Mouse (Mus musculus): ENCODE data around the gene Adam6b. TPM values are rescaled to one million over a fixed set of nuclear protein-coding genes. Genes with fewer than 3 reads are reported as not detected.
"Not testable (repeated sequence)": the region's sequence is repeated elsewhere in the genome, so short reads cannot be mapped to it uniquely, and the experiment has no call there.

The Adam6b gene
- not detected in 2 replicates for polyA plus RNA-seq (2015; fragmentation: Nextera tagmentation; extraction: Ambion mirVana)

GRCm38 (mm10) chr12:113489211-113489610, at the start of gene Adam6b:
Gene Adam6b (plus strand): TSS chr12:113489511.
- not testable (repeated sequence) for H3K9me3 ChIP-seq (ENCODE audit: control insufficient read depth, low read length); H3K27ac ChIP-seq (ENCODE audit: low read depth, low read length); ATAC-seq; H3K4me3 ChIP-seq (ENCODE audit: low read length); H3K27me3 ChIP-seq (replicated peaks; ENCODE audit: control insufficient read depth, insufficient read depth, low read length); H3K4me1 ChIP-seq (ENCODE audit: control insufficient read depth, insufficient read depth, low read depth, low read length); H3K4me2 ChIP-seq (ENCODE audit: low read length); H3K9ac ChIP-seq (ENCODE audit: low read depth, low read length); H3K36me3 ChIP-seq (ENCODE audit: control insufficient read depth, insufficient read depth, low read length)
- WGBS: 100% methylated on average over 1 of the region's 1 CpGs

GRCm38 (mm10) chr12:113446061-113446460, 43.2 kb upstream of the Adam6b start:
- WGBS: 96% methylated on average over 1 of the region's 1 CpGs
- H3K9ac ChIP-seq (ENCODE audit: low read depth, low read length): no peak overlapping the region

GRCm38 (mm10) chr12:113476164-113476563, 13.1 kb upstream of the Adam6b start:
- Histone ChIP-seq H3K9me3 (ENCODE audit: control insufficient read depth, low read length) (0 out of 2 replicates have a peak, but pooled peaks cover 3% of the 10 kb centered on the region), H3K27me3 (replicated peaks; ENCODE audit: control insufficient read depth, insufficient read depth, low read length) (no peaks in the 10 kb centered on the region), H3K36me3 (ENCODE audit: control insufficient read depth, insufficient read depth, low read length) (no peaks in the 10 kb centered on the region), H3K4me3 (ENCODE audit: low read length) (no peak overlapping the region), H3K9ac (ENCODE audit: low read depth, low read length) (no peak overlapping the region), H3K4me1 (ENCODE audit: control insufficient read depth, insufficient read depth, low read depth, low read length) (no peaks in the 10 kb centered on the region), H3K27ac (ENCODE audit: low read depth, low read length) (no peak overlapping the region), H3K4me2 (ENCODE audit: low read length) (no peak overlapping the region)
- no peak for ATAC-seq
- WGBS: 83% methylated on average over 2 of the region's 2 CpGs

More at GRCm38 (mm10) chr12:113446061-113446460, 43.2 kb upstream of the Adam6b start:
- H3K27ac ChIP-seq (ENCODE audit: low read depth, low read length): no peak overlapping the region
- H3K4me1 ChIP-seq (ENCODE audit: control insufficient read depth, insufficient read depth, low read depth, low read length): no peaks in the 10 kb centered on the region
- H3K27me3 ChIP-seq (replicated peaks; ENCODE audit: control insufficient read depth, insufficient read depth, low read length): no peaks in the 10 kb centered on the region
- H3K36me3 ChIP-seq (ENCODE audit: control insufficient read depth, insufficient read depth, low read length): no peaks in the 10 kb centered on the region
- H3K9me3 ChIP-seq (ENCODE audit: control insufficient read depth, low read length): no peaks in the 10 kb centered on the region
- no peak overlapping the region for H3K4me3 ChIP-seq (ENCODE audit: low read length)
- no peak overlapping the region for H3K4me2 ChIP-seq (ENCODE audit: low read length)
- ATAC-seq: no peak

- no peak overlapping the region for H3K4me2 ChIP-seq (ENCODE audit: low read length)
- no peaks in the 10 kb centered on the region for H3K36me3 ChIP-seq (ENCODE audit: control insufficient read depth, insufficient read depth, low read length)
- H3K27me3 ChIP-seq (replicated peaks; ENCODE audit: control insufficient read depth, insufficient read depth, low read length): no peaks in the 10 kb centered on the region
- H3K4me1 ChIP-seq (ENCODE audit: control insufficient read depth, insufficient read depth, low read depth, low read length): no peaks in the 10 kb centered on the region
- no peak overlapping the region for H3K27ac ChIP-seq (ENCODE audit: low read depth, low read length)
- WGBS: 75% methylated on average over 2 of the region's 2 CpGs
- no peaks in the 10 kb centered on the region for H3K9me3 ChIP-seq (ENCODE audit: control insufficient read depth, low read length)
- no peak overlapping the region for H3K9ac ChIP-seq (ENCODE audit: low read depth, low read length)
- H3K4me3 ChIP-seq (ENCODE audit: low read length): no peak overlapping the region
- no peak for ATAC-seq
Measured at GRCm38 (mm10) chr12:113482147-113482546, 7.2 kb upstream of the Adam6b start.

DNA sequence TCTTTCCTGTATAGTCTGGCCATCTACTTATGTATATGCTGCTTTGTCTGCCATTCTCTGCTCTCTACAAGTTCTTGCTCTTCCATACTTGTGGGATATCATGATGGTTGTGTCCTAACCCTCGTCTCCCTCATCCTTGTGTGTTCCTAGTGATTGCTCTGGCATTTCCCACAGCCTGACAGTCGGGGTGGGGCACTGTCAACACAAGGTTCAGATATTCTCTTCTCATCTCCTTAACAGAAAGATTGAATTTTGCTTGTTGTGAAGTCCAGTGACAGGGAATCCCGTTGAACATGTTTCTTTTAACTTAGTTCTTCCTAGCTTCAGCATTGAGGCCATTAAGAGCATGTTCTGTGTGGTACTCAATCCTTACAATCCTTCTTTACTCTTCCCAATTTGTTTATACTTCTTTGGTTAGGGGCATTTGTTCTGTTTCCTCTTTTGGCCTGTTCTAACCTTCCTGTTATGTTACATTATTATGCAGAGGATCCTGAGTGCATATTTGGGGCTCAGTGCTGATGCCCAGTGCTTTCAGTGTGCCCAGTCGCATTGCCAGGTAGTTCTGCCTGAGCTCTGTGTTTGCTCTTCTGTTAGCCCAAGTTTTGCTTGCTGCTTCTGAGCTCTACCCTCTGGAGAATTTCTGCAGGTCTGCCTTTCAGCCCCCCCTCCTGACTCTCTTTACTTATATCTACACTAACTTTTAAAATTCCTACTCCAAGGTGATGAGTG, 6.5 kb upstream of the Adam6b start:
- no peaks in the 10 kb centered on the region for H3K4me1 ChIP-seq (ENCODE audit: control insufficient read depth, insufficient read depth, low read depth, low read length)
- 57% methylated on average over 4 of the region's 4 CpGs for WGBS
- no peak for ATAC-seq
- H3K27me3 ChIP-seq (replicated peaks; ENCODE audit: control insufficient read depth, insufficient read depth, low read length): no peaks in the 10 kb centered on the region
- no peaks in the 10 kb centered on the region for H3K9me3 ChIP-seq (ENCODE audit: control insufficient read depth, low read length)
- no peaks in the 10 kb centered on the region for H3K36me3 ChIP-seq (ENCODE audit: control insufficient read depth, insufficient read depth, low read length)
- no peak overlapping the region for H3K4me3 ChIP-seq (ENCODE audit: low read length)
- H3K9ac ChIP-seq (ENCODE audit: low read depth, low read length): no peak overlapping the region
- H3K27ac ChIP-seq (ENCODE audit: low read depth, low read length): no peak overlapping the region
- no peak overlapping the region for H3K4me2 ChIP-seq (ENCODE audit: low read length)

- H3K27ac ChIP-seq (ENCODE audit: low read depth, low read length): no peak overlapping the region
- no peaks in the 10 kb centered on the region for H3K9me3 ChIP-seq (ENCODE audit: control insufficient read depth, low read length)
- no peak for ATAC-seq
- no peaks in the 10 kb centered on the region for H3K27me3 ChIP-seq (replicated peaks; ENCODE audit: control insufficient read depth, insufficient read depth, low read length)
- no peak overlapping the region for H3K4me2 ChIP-seq (ENCODE audit: low read length)
- no peak overlapping the region for H3K4me3 ChIP-seq (ENCODE audit: low read length)
- no peak overlapping the region for H3K9ac ChIP-seq (ENCODE audit: low read depth, low read length)
- no peaks in the 10 kb centered on the region for H3K4me1 ChIP-seq (ENCODE audit: control insufficient read depth, insufficient read depth, low read depth, low read length)
- WGBS: 88% methylated on average over 2 of the region's 2 CpGs
- no peaks in the 10 kb centered on the region for H3K36me3 ChIP-seq (ENCODE audit: control insufficient read depth, insufficient read depth, low read length)
Measured at GRCm38 (mm10) chr12:113483492-113484162, 5.7 kb upstream of the Adam6b start.

- Histone ChIP-seq H3K4me3 (ENCODE audit: low read length) (no peak overlapping the region), H3K27ac (ENCODE audit: low read depth, low read length) (no peak overlapping the region), H3K9me3 (ENCODE audit: control insufficient read depth, low read length) (no peaks in the 10 kb centered on the region), H3K4me2 (ENCODE audit: low read length) (no peak overlapping the region), H3K27me3 (replicated peaks; ENCODE audit: control insufficient read depth, insufficient read depth, low read length) (no peaks in the 10 kb centered on the region), H3K4me1 (ENCODE audit: control insufficient read depth, insufficient read depth, low read depth, low read length) (no peaks in the 10 kb centered on the region), H3K9ac (ENCODE audit: low read depth, low read length) (no peak overlapping the region), H3K36me3 (ENCODE audit: control insufficient read depth, insufficient read depth, low read length) (no peaks in the 10 kb centered on the region)
- ATAC-seq: no peak
- WGBS: 36% methylated on average over 2 of the region's 2 CpGs
Measured at GRCm38 (mm10) chr12:113484971-113485485, 4.3 kb upstream of the Adam6b start.

DNA sequence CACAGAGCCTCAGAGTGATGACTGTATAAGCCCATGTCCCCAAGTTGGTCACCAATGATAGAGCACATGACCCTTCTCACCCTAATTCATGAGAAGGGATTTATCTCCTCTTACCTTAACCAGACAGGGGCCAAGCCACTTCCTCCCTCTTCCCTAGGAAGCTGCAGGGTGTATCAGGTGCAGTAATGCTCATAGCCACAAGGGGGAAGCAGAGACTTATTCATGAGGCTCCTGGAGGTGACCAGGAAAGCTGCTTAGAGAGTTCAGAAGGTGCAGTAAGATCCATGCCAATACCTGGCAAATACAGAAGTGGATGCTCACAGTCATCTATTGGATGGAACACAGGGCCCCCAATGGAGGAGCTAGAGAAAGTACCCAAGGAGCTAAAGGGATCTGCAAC, 1.6 kb upstream of the Adam6b start:
- ATAC-seq; H3K9me3 ChIP-seq (ENCODE audit: control insufficient read depth, low read length); H3K4me1 ChIP-seq (ENCODE audit: control insufficient read depth, insufficient read depth, low read depth, low read length); H3K27ac ChIP-seq (ENCODE audit: low read depth, low read length); H3K4me3 ChIP-seq (ENCODE audit: low read length); H3K9ac ChIP-seq (ENCODE audit: low read depth, low read length); H3K36me3 ChIP-seq (ENCODE audit: control insufficient read depth, insufficient read depth, low read length); H3K4me2 ChIP-seq (ENCODE audit: low read length); H3K27me3 ChIP-seq (replicated peaks; ENCODE audit: control insufficient read depth, insufficient read depth, low read length): not testable (repeated sequence)

DNA sequence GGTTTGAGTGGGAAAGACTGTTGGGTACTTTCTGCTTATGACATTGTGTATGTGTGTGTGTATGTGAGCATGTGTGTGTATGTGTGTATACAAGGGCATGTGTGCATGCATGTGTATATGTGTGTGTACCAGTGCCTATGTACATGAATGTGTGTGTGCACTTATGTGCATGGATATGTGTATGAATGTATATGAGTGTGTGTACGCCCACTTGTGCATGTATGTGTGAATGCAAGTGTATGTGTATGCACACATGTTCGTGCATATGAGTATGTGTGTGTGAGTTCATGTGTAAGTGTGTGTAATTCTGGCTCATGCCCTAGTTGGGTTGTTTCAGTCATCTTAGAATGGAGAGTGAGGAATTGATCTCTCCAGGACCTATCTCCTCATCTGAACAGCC, 36.6 kb downstream of the Adam6b start:
- no peak overlapping the region for H3K4me2 ChIP-seq (ENCODE audit: low read length)
- no peaks in the 10 kb centered on the region for H3K36me3 ChIP-seq (ENCODE audit: control insufficient read depth, insufficient read depth, low read length)
- H3K27ac ChIP-seq (ENCODE audit: low read depth, low read length): no peak overlapping the region
- no peak for ATAC-seq
- no peaks in the 10 kb centered on the region for H3K4me1 ChIP-seq (ENCODE audit: control insufficient read depth, insufficient read depth, low read depth, low read length)
- H3K4me3 ChIP-seq (ENCODE audit: low read length): no peak overlapping the region
- H3K9ac ChIP-seq (ENCODE audit: low read depth, low read length): no peak overlapping the region
- H3K9me3 ChIP-seq (ENCODE audit: control insufficient read depth, low read length): peaks cover 11% of the 10 kb centered on the region
- WGBS: 74% methylated on average over 2 of the region's 2 CpGs
- no peaks in the 10 kb centered on the region for H3K27me3 ChIP-seq (replicated peaks; ENCODE audit: control insufficient read depth, insufficient read depth, low read length)

All from hindbrain, embryonic 16.5 days (tissue).